Mouse (Mus musculus): ENCODE measurements around the gene Yipf1. TPM values are rescaled to one million over a fixed set of nuclear protein-coding genes. Genes with fewer than 3 reads are reported as not detected.

Yipf1 gene
- polyA plus RNA-seq, 1 experiment from 2014 or later, result 61.9 TPM

DNA sequence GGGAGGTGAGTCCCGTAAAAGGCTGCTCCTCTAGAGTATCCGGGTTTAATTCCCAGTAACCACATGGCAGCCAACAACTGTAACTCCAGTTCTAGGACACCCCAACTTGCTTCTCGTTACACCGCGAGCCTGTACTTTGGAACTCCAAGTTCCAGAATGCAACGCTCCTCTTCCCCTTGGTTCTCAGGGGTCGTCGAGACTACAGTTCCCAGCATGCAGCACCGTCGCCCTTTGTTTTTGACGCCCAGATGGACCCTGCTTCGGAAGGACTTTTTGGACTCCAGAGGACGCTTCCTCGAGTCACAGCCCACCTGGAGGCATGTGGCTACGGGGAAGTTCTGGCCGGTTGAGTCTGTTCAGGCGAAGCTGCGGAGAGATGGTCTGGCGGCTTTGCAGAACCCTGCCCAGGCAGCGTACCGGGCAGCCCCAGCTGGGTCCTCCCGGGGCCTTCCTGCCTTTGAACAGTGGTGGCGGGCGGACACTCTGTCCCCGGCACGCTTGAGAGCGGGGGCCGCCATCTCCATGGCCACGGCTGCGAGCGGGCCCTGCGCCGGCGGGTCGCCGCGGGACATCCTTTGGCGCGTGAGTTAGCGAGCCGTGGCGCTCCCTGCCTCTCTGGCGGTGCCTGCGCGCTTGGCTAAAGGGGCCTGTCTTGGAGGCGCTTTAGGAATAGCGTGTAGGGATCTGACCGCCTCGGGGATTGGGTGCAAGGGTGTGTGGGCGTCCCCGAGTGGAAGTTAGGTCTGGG lies 53.6 kb downstream of the Yipf1 start, which contains the start of gene Ndc1:
Gene Ndc1, plus strand, starts transcription at position 218 of the 748 bp plus-strand sequence.
- H3K4me2 ChIP-seq (ENCODE audit: low read length), result peak within 1 kb of the TSS; percentile 69
- ATAC-seq (ENCODE audit: low FRiP score, low TSS enrichment) (peak; percentile 97), DNase-seq (peak; percentile 95)
- peak within 1 kb of the TSS; percentile 91 for H3K27ac ChIP-seq (replicated peaks; ENCODE audit: low read depth, low read length)
- H3K36me3 ChIP-seq (ENCODE audit: control insufficient read depth, insufficient read depth, low read length), result peaks cover 17% of the 10 kb centered on the region
- H3K9ac ChIP-seq (replicated peaks; ENCODE audit: low read length), result peak within 1 kb of the TSS; percentile 79
- H3K27me3 ChIP-seq (ENCODE audit: control insufficient read depth, insufficient read depth, low read length), result no peaks in the 10 kb centered on the region
- H3K9me3 ChIP-seq (ENCODE audit: control insufficient read depth, low read length), result no peaks in the 10 kb centered on the region
- peaks cover 5% of the 10 kb centered on the region; the same call in 1 of the 2 replicates for H3K4me1 ChIP-seq (ENCODE audit: control insufficient read depth, insufficient read depth, low read length)
- WGBS, result under 1% methylated on average over 51 of the region's 51 CpGs
- H3K4me3 ChIP-seq (replicated peaks; ENCODE audit: low read depth, low read length), result peak within 1 kb of the TSS; percentile 71

DNA sequence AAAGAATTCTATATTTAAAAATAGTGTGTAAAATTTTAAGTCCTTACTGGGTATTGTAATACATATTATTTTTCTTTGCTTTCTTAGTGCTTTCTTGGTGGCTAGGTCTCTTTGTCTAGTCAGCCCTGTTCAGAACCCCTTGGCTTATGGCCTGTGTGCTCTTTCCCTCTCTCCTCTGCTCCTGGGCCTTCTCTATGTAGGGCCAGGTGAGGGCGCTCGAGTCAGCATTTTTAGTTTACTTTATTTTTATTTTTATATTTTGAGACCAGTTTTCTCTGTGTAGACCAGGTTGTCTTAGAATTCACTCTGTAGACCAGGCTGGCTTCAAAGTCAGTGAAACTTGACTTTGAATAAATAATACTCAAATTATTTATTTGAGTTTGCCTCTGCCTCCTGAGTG lies 58.1 kb downstream of the Yipf1 start:
- Histone ChIP-seq H3K27me3 (ENCODE audit: control insufficient read depth, insufficient read depth, low read length) (no peaks in the 10 kb centered on the region), H3K4me1 (ENCODE audit: control insufficient read depth, insufficient read depth, low read length) (peaks cover 5% of the 10 kb centered on the region; the same call in 1 of the 2 replicates), H3K36me3 (ENCODE audit: control insufficient read depth, insufficient read depth, low read length) (peaks cover 50% of the 10 kb centered on the region), H3K9ac (replicated peaks; ENCODE audit: low read length) (no peak overlapping the region), H3K27ac (replicated peaks; ENCODE audit: low read depth, low read length) (no peak overlapping the region), H3K9me3 (ENCODE audit: control insufficient read depth, low read length) (no peaks in the 10 kb centered on the region), H3K4me3 (replicated peaks; ENCODE audit: low read depth, low read length) (no peak overlapping the region), H3K4me2 (ENCODE audit: low read length) (no peak overlapping the region)
- no peak for ATAC-seq (ENCODE audit: low FRiP score, low TSS enrichment)
- 76% methylated on average over 2 of the region's 2 CpGs for WGBS
- peak; percentile 2 for DNase-seq

DNA sequence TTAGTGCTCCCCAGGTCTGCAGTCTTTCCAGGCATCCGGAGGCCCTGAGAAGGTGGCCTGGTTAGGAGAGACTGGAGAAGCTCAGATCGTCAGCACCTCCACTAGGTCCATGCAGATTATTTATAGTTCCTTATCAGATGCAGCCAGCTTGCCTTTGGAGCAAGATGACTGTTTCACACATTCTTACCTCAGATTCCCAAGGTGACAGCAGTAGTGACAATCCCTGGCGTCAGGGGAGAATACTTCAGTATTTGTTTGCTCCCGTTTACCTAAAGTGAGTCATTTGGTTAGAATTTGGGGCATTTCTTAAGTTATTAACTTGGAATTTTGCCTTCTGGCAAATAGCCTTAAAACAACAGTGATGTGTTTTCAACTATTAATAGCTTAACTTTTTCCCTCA lies 60.5 kb downstream of the Yipf1 start:
- H3K4me3 ChIP-seq (replicated peaks; ENCODE audit: low read depth, low read length), result no peak overlapping the region
- no peak for ATAC-seq (ENCODE audit: low FRiP score, low TSS enrichment)
- DNase-seq, result no peak
- H3K27me3 ChIP-seq (ENCODE audit: control insufficient read depth, insufficient read depth, low read length), result no peaks in the 10 kb centered on the region
- no peak overlapping the region for H3K9ac ChIP-seq (replicated peaks; ENCODE audit: low read length)
- no peaks in the 10 kb centered on the region for H3K9me3 ChIP-seq (ENCODE audit: control insufficient read depth, low read length)
- H3K27ac ChIP-seq (replicated peaks; ENCODE audit: low read depth, low read length), result no peak overlapping the region
- 91% methylated on average over 4 of the region's 4 CpGs for WGBS
- H3K4me1 ChIP-seq (ENCODE audit: control insufficient read depth, insufficient read depth, low read length), result no peaks in the 10 kb centered on the region
- H3K4me2 ChIP-seq (ENCODE audit: low read length), result no peak overlapping the region
- peaks cover 59% of the 10 kb centered on the region for H3K36me3 ChIP-seq (ENCODE audit: control insufficient read depth, insufficient read depth, low read length)

DNA sequence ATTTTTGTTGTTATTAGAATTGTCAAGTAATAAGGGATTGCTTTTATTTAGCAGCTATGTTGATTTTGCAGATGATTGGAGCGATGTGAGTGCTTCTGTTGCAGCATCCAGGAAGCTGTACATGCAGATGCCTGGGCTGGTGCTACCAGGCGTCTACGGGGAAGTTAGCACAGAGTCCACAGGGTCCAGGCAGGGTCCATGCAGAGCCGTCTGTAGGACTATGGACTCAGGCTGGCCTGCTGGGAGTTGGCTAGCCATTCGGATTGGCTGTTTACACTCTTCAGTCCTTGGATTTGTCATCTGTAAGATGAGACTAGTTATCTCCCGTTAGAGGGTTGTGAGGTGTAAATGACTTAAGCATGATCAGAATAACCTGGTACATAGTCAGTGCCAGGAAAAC lies 64.8 kb downstream of the Yipf1 start:
- H3K9me3 ChIP-seq (ENCODE audit: control insufficient read depth, low read length), result no peaks in the 10 kb centered on the region
- ATAC-seq (ENCODE audit: low FRiP score, low TSS enrichment), result no peak
- no peaks in the 10 kb centered on the region for H3K4me1 ChIP-seq (ENCODE audit: control insufficient read depth, insufficient read depth, low read length)
- H3K4me2 ChIP-seq (ENCODE audit: low read length), result no peak overlapping the region
- 89% methylated on average over 6 of the region's 6 CpGs for WGBS
- no peak overlapping the region for H3K27ac ChIP-seq (replicated peaks; ENCODE audit: low read depth, low read length)
- H3K4me3 ChIP-seq (replicated peaks; ENCODE audit: low read depth, low read length), result no peak overlapping the region
- no peaks in the 10 kb centered on the region for H3K27me3 ChIP-seq (ENCODE audit: control insufficient read depth, insufficient read depth, low read length)
- H3K36me3 ChIP-seq (ENCODE audit: control insufficient read depth, insufficient read depth, low read length), result peaks cover 63% of the 10 kb centered on the region
- DNase-seq, result no peak
- no peak overlapping the region for H3K9ac ChIP-seq (replicated peaks; ENCODE audit: low read length)

DNA sequence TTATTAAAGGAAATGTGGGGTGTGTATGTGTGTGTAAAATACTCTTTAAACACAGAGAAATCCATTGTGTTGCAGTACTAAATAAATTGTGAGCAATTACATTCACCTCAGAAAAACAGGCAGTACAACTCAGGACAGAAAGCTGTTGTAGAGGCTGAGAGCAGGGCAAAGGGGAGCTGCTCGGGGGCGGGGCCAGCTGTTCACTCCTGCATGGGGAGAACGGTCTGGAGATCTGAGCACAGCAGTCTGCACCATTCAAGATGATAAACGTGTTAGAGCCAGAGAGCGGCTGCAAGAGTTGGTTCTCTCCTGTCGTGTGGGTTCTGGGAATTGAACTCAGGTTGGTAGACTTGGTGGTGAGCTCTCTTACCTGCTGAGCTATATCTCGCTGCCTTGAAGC lies 66.7 kb downstream of the Yipf1 start:
- Histone ChIP-seq H3K4me2 (ENCODE audit: low read length) (no peak overlapping the region), H3K4me1 (ENCODE audit: control insufficient read depth, insufficient read depth, low read length) (no peaks in the 10 kb centered on the region), H3K27ac (replicated peaks; ENCODE audit: low read depth, low read length) (no peak overlapping the region), H3K9me3 (ENCODE audit: control insufficient read depth, low read length) (no peaks in the 10 kb centered on the region), H3K36me3 (ENCODE audit: control insufficient read depth, insufficient read depth, low read length) (peaks cover 54% of the 10 kb centered on the region), H3K9ac (replicated peaks; ENCODE audit: low read length) (no peak overlapping the region), H3K27me3 (ENCODE audit: control insufficient read depth, insufficient read depth, low read length) (no peaks in the 10 kb centered on the region), H3K4me3 (replicated peaks; ENCODE audit: low read depth, low read length) (no peak overlapping the region)
- 87% methylated on average over 7 of the region's 7 CpGs for WGBS
- no peak for DNase-seq
- no peak for ATAC-seq (ENCODE audit: low FRiP score, low TSS enrichment)

DNA sequence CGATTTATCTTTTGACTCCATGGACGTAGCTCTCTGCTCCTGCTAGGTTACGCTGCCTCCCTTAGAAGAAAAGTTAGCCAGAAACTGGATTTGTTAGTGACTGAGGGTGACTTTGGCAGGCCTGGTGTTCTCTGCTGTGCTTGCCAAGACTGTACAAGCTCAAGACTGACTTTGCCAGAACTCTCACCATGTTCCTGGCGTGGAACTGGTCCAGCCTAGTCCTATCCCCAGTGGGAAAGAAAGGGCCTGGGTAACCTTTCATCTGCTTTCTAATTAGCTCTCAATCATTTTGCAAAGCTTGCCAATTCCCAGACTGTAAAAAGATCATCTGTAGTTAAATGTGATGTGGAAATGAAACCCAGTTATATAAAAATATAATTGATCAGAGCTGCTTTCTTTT lies 72.9 kb downstream of the Yipf1 start:
- Histone ChIP-seq H3K36me3 (ENCODE audit: control insufficient read depth, insufficient read depth, low read length) (peaks cover 71% of the 10 kb centered on the region), H3K9me3 (ENCODE audit: control insufficient read depth, low read length) (no peaks in the 10 kb centered on the region), H3K4me1 (ENCODE audit: control insufficient read depth, insufficient read depth, low read length) (no peaks in the 10 kb centered on the region), H3K27ac (replicated peaks; ENCODE audit: low read depth, low read length) (no peak overlapping the region), H3K9ac (replicated peaks; ENCODE audit: low read length) (no peak overlapping the region), H3K4me2 (ENCODE audit: low read length) (no peak overlapping the region), H3K27me3 (ENCODE audit: control insufficient read depth, insufficient read depth, low read length) (no peaks in the 10 kb centered on the region), H3K4me3 (replicated peaks; ENCODE audit: low read depth, low read length) (no peak overlapping the region)
- 94% methylated on average over 4 of the region's 4 CpGs for WGBS
- ATAC-seq (ENCODE audit: low FRiP score, low TSS enrichment) (no peak), DNase-seq (no peak)

DNA sequence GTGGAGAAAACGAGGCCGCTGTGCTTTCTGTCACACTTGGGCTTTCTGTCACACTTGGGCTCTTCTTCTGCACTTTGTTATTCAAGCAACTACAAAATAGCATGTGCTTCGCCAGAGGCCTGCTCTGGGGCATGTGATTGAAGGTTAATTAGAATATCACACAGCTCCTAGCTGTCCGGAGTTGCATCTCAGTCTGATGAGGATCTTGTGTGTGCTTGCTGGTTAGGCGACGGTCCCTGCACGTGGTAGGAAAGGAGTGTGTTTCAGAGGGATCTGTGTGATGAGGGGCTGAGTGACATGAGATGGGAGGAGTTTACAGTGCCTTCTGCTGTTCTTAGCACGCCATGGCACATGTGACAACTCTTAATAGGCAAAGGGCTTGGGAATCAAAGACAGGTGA lies 73.3 kb downstream of the Yipf1 start:
- ATAC-seq (ENCODE audit: low FRiP score, low TSS enrichment) (no peak), DNase-seq (peak; percentile 4)
- 85% methylated on average over 8 of the region's 8 CpGs for WGBS
- no peak overlapping the region for H3K4me3 ChIP-seq (replicated peaks; ENCODE audit: low read depth, low read length)
- no peaks in the 10 kb centered on the region for H3K4me1 ChIP-seq (ENCODE audit: control insufficient read depth, insufficient read depth, low read length)
- H3K9ac ChIP-seq (replicated peaks; ENCODE audit: low read length), result no peak overlapping the region
- H3K36me3 ChIP-seq (ENCODE audit: control insufficient read depth, insufficient read depth, low read length), result peaks cover 71% of the 10 kb centered on the region
- no peaks in the 10 kb centered on the region for H3K27me3 ChIP-seq (ENCODE audit: control insufficient read depth, insufficient read depth, low read length)
- no peaks in the 10 kb centered on the region for H3K9me3 ChIP-seq (ENCODE audit: control insufficient read depth, low read length)
- no peak overlapping the region for H3K27ac ChIP-seq (replicated peaks; ENCODE audit: low read depth, low read length)
- H3K4me2 ChIP-seq (ENCODE audit: low read length), result no peak overlapping the region

DNA sequence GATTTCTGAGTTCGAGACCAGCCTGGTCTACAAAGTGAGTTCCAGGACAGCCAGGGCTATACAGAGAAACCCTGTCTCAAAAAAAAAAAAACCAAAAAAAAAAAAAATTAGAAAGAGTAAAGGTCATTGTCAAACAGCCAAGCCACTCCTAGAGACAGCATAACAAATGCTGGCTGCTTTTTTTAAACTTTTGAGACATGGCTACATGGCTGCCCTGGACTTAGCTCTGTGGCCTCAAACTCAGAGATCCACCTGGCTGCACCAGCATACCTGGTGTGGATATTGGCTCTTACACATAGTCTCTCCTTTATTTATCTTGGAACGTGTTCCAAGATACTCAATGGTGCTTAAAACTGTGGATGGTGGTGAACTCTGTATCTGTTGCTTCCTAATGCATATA lies 74.1 kb downstream of the Yipf1 start:
- H3K9me3 ChIP-seq (ENCODE audit: control insufficient read depth, low read length), result no peaks in the 10 kb centered on the region
- no peak overlapping the region for H3K4me3 ChIP-seq (replicated peaks; ENCODE audit: low read depth, low read length)
- ATAC-seq (ENCODE audit: low FRiP score, low TSS enrichment) (no peak), DNase-seq (no peak)
- 97% methylated on average over 2 of the region's 2 CpGs for WGBS
- H3K9ac ChIP-seq (replicated peaks; ENCODE audit: low read length), result no peak overlapping the region
- no peaks in the 10 kb centered on the region for H3K27me3 ChIP-seq (ENCODE audit: control insufficient read depth, insufficient read depth, low read length)
- H3K36me3 ChIP-seq (ENCODE audit: control insufficient read depth, insufficient read depth, low read length), result peaks cover 68% of the 10 kb centered on the region
- H3K27ac ChIP-seq (replicated peaks; ENCODE audit: low read depth, low read length), result no peak overlapping the region
- H3K4me1 ChIP-seq (ENCODE audit: control insufficient read depth, insufficient read depth, low read length), result no peaks in the 10 kb centered on the region
- H3K4me2 ChIP-seq (ENCODE audit: low read length), result no peak overlapping the region

DNA sequence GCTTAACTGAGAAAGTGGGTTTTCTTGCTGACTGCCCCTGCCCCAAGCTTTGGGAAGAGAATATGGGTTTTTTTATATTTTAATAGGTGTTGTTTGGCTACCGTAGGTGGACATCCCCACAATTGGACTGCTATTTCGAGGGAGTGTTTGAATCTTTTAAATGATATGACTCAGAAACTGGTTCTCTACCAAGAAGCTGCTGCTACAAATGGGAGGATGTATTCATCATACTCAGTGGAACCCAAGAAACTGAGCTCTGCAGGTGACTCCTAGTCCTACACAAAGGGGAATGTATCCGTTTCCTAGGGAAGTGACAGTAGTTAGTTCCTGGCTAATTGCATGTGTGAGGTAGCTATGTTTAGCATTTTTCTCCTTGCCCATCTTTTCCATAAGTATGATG lies 75.2 kb downstream of the Yipf1 start:
- DNase-seq (no peak), ATAC-seq (ENCODE audit: low FRiP score, low TSS enrichment) (no peak)
- WGBS, result 93% methylated on average over 3 of the region's 3 CpGs
- no peak overlapping the region for H3K9ac ChIP-seq (replicated peaks; ENCODE audit: low read length)
- no peaks in the 10 kb centered on the region for H3K4me1 ChIP-seq (ENCODE audit: control insufficient read depth, insufficient read depth, low read length)
- H3K9me3 ChIP-seq (ENCODE audit: control insufficient read depth, low read length), result no peaks in the 10 kb centered on the region
- H3K27ac ChIP-seq (replicated peaks; ENCODE audit: low read depth, low read length), result no peak overlapping the region
- no peaks in the 10 kb centered on the region for H3K27me3 ChIP-seq (ENCODE audit: control insufficient read depth, insufficient read depth, low read length)
- no peak overlapping the region for H3K4me3 ChIP-seq (replicated peaks; ENCODE audit: low read depth, low read length)
- H3K36me3 ChIP-seq (ENCODE audit: control insufficient read depth, insufficient read depth, low read length), result peaks cover 74% of the 10 kb centered on the region
- no peak overlapping the region for H3K4me2 ChIP-seq (ENCODE audit: low read length)

All from midbrain, embryonic 14.5 days (tissue).